Mouse (Mus musculus) heart, postnatal 14 days (tissue): ENCODE data around the gene Smyd3. TPM values are rescaled to one million over a fixed set of nuclear protein-coding genes. Genes with fewer than 3 reads are reported as not detected.

Experiments used
- DNase-seq, 2 experiments: peaks; one replicate each; pipeline ENCODE4 v3.0.0; 2021 to 2022
- intact Hi-C: fragments of 180-260 bp; cut with DNase I; formaldehyde crosslinking; loops from one replicate; pipeline ENCODE4 v1.15.1; 2025
- total RNA-seq, 2 experiments: library from RNA; stranded (reverse); gene quantifications; 2 replicates each; pipeline ENCODE4 v1.2.3; 2021

The Smyd3 gene
- total RNA-seq, 2 experiments from 2014 or later = 5.9 to 9.3 TPM

- intact Hi-C loops = no loop called here
Observed at GRCm38 (mm10) chr1:178940353-178940752, 577.5 kb downstream of the Smyd3 start.

DNA sequence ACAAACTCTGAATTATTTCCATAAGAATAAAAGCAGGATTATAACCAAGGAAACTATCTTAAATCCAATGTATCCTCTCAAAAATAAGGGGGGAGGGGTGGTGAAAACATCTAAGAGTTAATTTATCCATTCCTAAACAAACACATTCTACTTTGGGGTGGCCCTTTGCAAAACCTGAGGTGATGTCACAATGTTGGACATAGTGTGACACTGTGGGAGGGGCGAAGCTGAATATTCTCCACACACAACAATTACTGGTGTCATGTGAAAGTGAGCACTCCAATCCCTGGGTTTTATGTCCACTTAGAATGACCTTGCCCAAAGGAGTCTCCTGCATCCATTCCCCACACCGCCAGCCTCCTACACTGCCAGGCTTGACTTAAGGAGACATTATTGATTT, 580.9 kb downstream of the Smyd3 start:
- intact Hi-C loops = no loop called here
- no peak for DNase-seq

More at GRCm38 (mm10) chr1:178940353-178940752, 577.5 kb downstream of the Smyd3 start:
- no peak for DNase-seq

DNA sequence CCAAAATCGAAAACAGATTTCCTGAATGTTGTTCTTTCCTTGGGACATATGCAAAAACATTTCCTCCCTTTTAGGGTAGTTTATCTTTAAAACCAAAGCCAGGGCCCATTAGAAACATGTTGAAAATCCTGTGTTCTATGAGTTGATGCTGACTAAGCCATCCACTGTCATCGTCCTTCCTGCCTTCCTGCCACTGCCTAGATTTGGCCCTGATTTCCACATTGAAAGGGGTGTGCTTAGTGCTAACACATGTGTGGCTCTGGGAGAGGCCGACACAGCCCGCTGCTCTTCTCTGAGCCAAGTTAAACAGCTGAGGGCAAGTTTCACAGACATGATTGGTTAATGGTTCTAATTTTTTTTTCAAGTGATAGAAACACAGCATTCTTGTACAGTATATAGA, 581.4 kb downstream of the Smyd3 start:
- intact Hi-C loops = no loop called here

DNA sequence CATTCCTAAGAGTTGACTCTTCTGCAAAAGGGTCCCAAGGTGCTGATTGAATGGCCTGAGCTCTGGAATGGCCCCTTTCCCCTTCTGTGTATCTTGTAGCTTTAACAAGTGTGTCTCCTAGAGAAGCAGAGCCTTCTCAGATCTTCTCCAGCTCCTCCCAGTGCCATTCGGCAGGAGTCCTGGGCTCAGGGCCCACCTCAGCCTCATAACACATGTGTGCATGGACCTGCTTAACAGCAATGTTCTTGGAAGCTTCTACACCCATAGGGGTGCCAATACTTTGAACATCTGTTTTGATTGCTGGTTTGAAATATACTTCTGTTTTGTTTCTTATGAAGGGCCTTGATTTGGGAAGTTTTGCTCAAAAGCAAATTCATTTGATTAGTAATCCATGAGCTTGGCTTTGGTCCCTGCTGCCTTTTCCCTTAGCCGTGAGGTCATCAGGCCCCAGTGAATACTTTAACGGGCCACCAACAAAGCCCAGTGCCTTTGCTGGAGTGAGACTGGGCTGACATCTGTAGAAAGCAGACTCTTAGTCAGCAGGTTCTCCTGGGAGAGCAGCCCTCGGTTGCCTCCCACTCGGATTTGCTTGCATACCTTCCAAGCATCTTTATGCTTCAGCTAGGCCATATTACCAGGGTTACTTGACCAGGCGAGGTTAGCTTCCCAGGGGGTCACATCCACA, 583.7 kb downstream of the Smyd3 start:
- DNase-seq = peak in 1 of 2 experiments; percentile 8
- intact Hi-C loops = no loop called here

More for the DNA sequence above, 581.4 kb downstream of the Smyd3 start:
- no peak for DNase-seq

DNA sequence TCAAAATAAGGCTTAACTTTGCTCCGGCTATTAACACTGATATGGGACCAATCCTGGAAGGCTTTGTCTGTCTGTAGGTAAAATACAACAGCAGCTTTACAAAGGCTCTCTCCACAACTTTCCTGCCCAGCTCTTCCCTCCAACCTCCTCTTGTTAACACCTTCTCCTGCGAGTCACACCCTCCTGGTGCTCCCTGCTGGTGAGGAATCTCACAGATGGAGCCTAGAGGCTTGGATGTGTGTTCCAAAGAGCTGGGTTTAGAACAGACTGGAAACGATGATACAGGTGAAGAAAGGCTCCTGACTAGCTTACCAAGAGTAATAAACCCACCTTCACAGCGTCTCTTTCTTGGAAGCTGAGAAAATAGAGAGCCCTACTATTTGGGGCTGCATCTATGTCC, 588.3 kb downstream of the Smyd3 start:
- intact Hi-C loops = no loop called here
- DNase-seq = no peak

- intact Hi-C loops = no loop called here
- DNase-seq = no peak
Observed at GRCm38 (mm10) chr1:178924492-178925183, 593.2 kb downstream of the Smyd3 start.

GRCm38 (mm10) chr1:178917194-178917902, 600.5 kb downstream of the Smyd3 start:
- intact Hi-C loops = no loop called here
- DNase-seq = peak in 1 of 2 experiments; percentile 33

GRCm38 (mm10) chr1:178915056-178915455, 602.8 kb downstream of the Smyd3 start:
- intact Hi-C loops = no loop called here

GRCm38 (mm10) chr1:178912936-178913716, 604.7 kb downstream of the Smyd3 start:
- intact Hi-C loops = no loop called here

More at GRCm38 (mm10) chr1:178915056-178915455, 602.8 kb downstream of the Smyd3 start:
- DNase-seq = no peak

DNA sequence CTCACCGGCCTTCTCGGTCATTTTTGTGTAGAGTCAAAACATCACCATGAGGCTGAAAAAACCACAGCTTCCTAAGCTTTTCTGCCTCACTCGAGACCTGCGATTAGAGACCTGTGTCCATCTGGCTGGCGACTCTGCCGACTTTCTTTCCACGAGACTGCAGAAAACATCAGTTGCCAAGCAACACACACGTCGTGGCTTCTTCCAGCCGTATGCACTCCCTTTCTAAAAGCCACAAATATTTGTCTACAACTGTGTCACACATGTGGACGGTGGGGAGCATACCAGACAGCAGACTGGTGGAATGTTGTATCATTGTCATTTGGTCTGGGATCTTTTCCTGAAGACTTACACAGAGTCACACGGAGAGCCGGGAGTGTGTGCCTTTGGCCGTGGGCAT, 606.9 kb downstream of the Smyd3 start:
- DNase-seq = no peak
- intact Hi-C loops = no loop called here

More at GRCm38 (mm10) chr1:178912936-178913716, 604.7 kb downstream of the Smyd3 start:
- no peak for DNase-seq

Other genes starting within 250 kb of the Smyd3 start
- gene Tfb2m, start 28.2 kb upstream of the Smyd3 start, total RNA-seq = 10 to 100 TPM; 33.9 to 42.3 TPM
- 10 to 100 TPM; 43.6 to 51.9 TPM for gene Cnst, start 28.3 kb upstream of the Smyd3 start, total RNA-seq
- 10 to 100 TPM; 61.0 to 65.4 TPM for gene Sccpdh, start 150.2 kb upstream of the Smyd3 start, total RNA-seq
- gene Kif28, start 227.2 kb upstream of the Smyd3 start, total RNA-seq = under 1 TPM; 0.41 to 0.72 TPM